Comparison of ENCODE assay signal across 28 mouse cellular contexts in genomic region chr13:24272740-24273377, GRCm38 (mm10). TPM values are rescaled to one million over a fixed set of nuclear protein-coding genes. Genes with fewer than 3 reads are reported as not detected.
DNase-seq lines count a peak whose midpoint lies in the region; ATAC-seq and TF ChIP-seq lines count a peak whose summit lies in the region.
"Had no signal": no experiment of that assay in that cellular context is flagged by ENCODE, and none has a peak within 500 bp of the region (broad histone marks: within the 10 kb centered on the region; RNA-seq: fewer than 3 reads in every experiment).

No protein-coding gene starts in this region.

- no peak overlapping the region for H3K9ac ChIP-seq in kidney, embryonic 16.5 days (replicated peaks; ENCODE audit: low read length)
- H3K9ac ChIP-seq in lung, postnatal 0 days (replicated peaks; ENCODE audit: low read depth): no peak overlapping the region
- no peak overlapping the region for H3K9ac ChIP-seq in intestine, postnatal 0 days (ENCODE audit: low read depth, low read length)
- H3K9ac ChIP-seq: forebrain, embryonic 12.5 days; heart, embryonic 12.5 days had no signal

- no peaks in the 10 kb centered on the region for H3K27me3 ChIP-seq in kidney, embryonic 16.5 days (ENCODE audit: insufficient read depth, low read length)
- H3K27me3 ChIP-seq in kidney, adult 2 months (replicated peaks; ENCODE audit: control insufficient read depth, insufficient read depth, low read length): no peaks in the 10 kb centered on the region
- no peaks in the 10 kb centered on the region for H3K27me3 ChIP-seq in lung, postnatal 0 days (replicated peaks; ENCODE audit: insufficient read depth, low read length)
- no peaks in the 10 kb centered on the region for H3K27me3 ChIP-seq in intestine, postnatal 0 days (replicated peaks; ENCODE audit: control insufficient read depth, insufficient read depth, low read length)
- H3K27me3 ChIP-seq: CH12.LX; forebrain, embryonic 12.5 days had no signal

- H3K27ac ChIP-seq in kidney, embryonic 16.5 days (ENCODE audit: low read length): peak overlapping the region; percentile 71
- no peak overlapping the region for H3K27ac ChIP-seq in kidney, adult 2 months (ENCODE audit: insufficient read depth, low read depth, low read length)
- peak overlapping the region; percentile 81 for H3K27ac ChIP-seq in lung, postnatal 0 days (ENCODE audit: low read length)
- no peak overlapping the region for H3K27ac ChIP-seq in intestine, postnatal 0 days (ENCODE audit: low read depth, low read length)
- H3K27ac ChIP-seq: forebrain, embryonic 12.5 days; hindbrain, embryonic 10.5 days; left cerebral cortex, adult 2 months; midbrain, embryonic 10.5 days had no signal

- no peaks in the 10 kb centered on the region for H3K9me3 ChIP-seq in kidney, embryonic 16.5 days (ENCODE audit: low read length)
- H3K9me3 ChIP-seq in lung, postnatal 0 days (ENCODE audit: low read length): no peaks in the 10 kb centered on the region
- H3K9me3 ChIP-seq in intestine, postnatal 0 days (ENCODE audit: control insufficient read depth): no peaks in the 10 kb centered on the region
- H3K9me3 ChIP-seq: forebrain, embryonic 12.5 days; heart, embryonic 12.5 days; hindbrain, embryonic 10.5 days; midbrain, embryonic 10.5 days had no signal

- no peak overlapping the region for H3K4me2 ChIP-seq in kidney, embryonic 16.5 days (replicated peaks; ENCODE audit: low read depth, low read length)
- 0 out of 2 replicates have a peak overlapping the region, but pooled peaks have one; percentile 11 for H3K4me2 ChIP-seq in lung, postnatal 0 days (replicated peaks; ENCODE audit: low read depth, low read length)
- 0 out of 2 replicates have a peak overlapping the region, but pooled peaks have one; percentile 4 for H3K4me2 ChIP-seq in intestine, postnatal 0 days (replicated peaks; ENCODE audit: low read depth)
- H3K4me2 ChIP-seq: forebrain, embryonic 12.5 days; heart, embryonic 12.5 days had no signal

- TF ChIP-seq EP300 in lung, postnatal 0 days (IDR thresholded peaks at IDR 0.05): peak; percentile 92

- 0 out of 2 replicates have a peak, but pooled peaks have one; percentile 12 for ATAC-seq in kidney, embryonic 16.5 days (ENCODE audit: low FRiP score, low TSS enrichment)
- peak; percentile 94 for ATAC-seq in lung, postnatal 0 days
- peak; percentile 49; the same call in 1 of the 2 replicates for ATAC-seq in intestine, postnatal 0 days
- no peak for ATAC-seq in inflammation-experienced regulatory T-cells, adult 6 months
- no peak for ATAC-seq in CD4-positive, CD25-positive, alpha-beta regulatory T cell, adult 4 months
- ATAC-seq: activated CD4-positive, CD25-positive, alpha-beta regulatory T cell, adult 4 months; hindbrain, embryonic 16.5 days had no signal

- WGBS in kidney, embryonic 16.5 days: 47% methylated on average over 4 of the region's 4 CpGs
- 74% methylated on average over 4 of the region's 4 CpGs for WGBS in kidney, adult 2 months
- WGBS in lung, postnatal 0 days: 48% methylated on average over 4 of the region's 4 CpGs
- WGBS in intestine, postnatal 0 days: 46% methylated on average over 4 of the region's 4 CpGs

- peaks cover 20% of the 10 kb centered on the region for H3K4me1 ChIP-seq in kidney, embryonic 16.5 days (ENCODE audit: insufficient read depth, low read length)
- peaks cover 9% of the 10 kb centered on the region; the same call in 1 of the 2 replicates for H3K4me1 ChIP-seq in kidney, adult 2 months (ENCODE audit: control insufficient read depth, insufficient read depth, low read length)
- peaks cover 4% of the 10 kb centered on the region; the same call in 1 of the 2 replicates for H3K4me1 ChIP-seq in lung, postnatal 0 days (ENCODE audit: insufficient read depth, low read depth, low read length)
- H3K4me1 ChIP-seq in intestine, postnatal 0 days (replicated peaks; ENCODE audit: control insufficient read depth, insufficient read depth, low read length): no peaks in the 10 kb centered on the region
- H3K4me1 ChIP-seq: heart, embryonic 12.5 days; hindbrain, embryonic 10.5 days; midbrain, embryonic 10.5 days had no signal

- no peak overlapping the region for H3K4me3 ChIP-seq in kidney, embryonic 16.5 days (ENCODE audit: low read length)
- H3K4me3 ChIP-seq in kidney, adult 2 months (ENCODE audit: insufficient read depth, low read depth, low read length): no peak overlapping the region
- H3K4me3 ChIP-seq in lung, postnatal 0 days (ENCODE audit: low read depth, low read length): no peak overlapping the region
- no peak overlapping the region for H3K4me3 ChIP-seq in intestine, postnatal 0 days (ENCODE audit: low read depth, low read length)
- H3K4me3 ChIP-seq: forebrain, embryonic 12.5 days; heart, embryonic 12.5 days; hindbrain, embryonic 10.5 days; left cerebral cortex, adult 2 months; midbrain, embryonic 10.5 days had no signal

- 0 out of 2 replicates have a peak, but pooled peaks cover 7% of the 10 kb centered on the region for H3K36me3 ChIP-seq in kidney, embryonic 16.5 days (ENCODE audit: insufficient read depth, low read length)
- H3K36me3 ChIP-seq in kidney, adult 2 months (ENCODE audit: control insufficient read depth, insufficient read depth, low read length): no peaks in the 10 kb centered on the region; the same call in 1 of the 2 replicates
- no peaks in the 10 kb centered on the region for H3K36me3 ChIP-seq in lung, postnatal 0 days (ENCODE audit: insufficient read depth, low read length)
- H3K36me3 ChIP-seq in intestine, postnatal 0 days (ENCODE audit: control insufficient read depth, insufficient read depth): peaks cover 4% of the 10 kb centered on the region; the same call in 1 of the 2 replicates
- H3K36me3 ChIP-seq: forebrain, embryonic 12.5 days; heart, embryonic 12.5 days; hindbrain, embryonic 10.5 days; midbrain, embryonic 10.5 days had no signal

- TF ChIP-seq POLR2A in kidney, adult 2 months (IDR thresholded peaks at IDR 0.05; ENCODE audit: low read depth, low read length): no peak

- no peak for TF ChIP-seq CTCF in kidney, adult 2 months (conservative IDR thresholded peaks at IDR 0.05; ENCODE audit: insufficient read depth, insufficient read length, low read depth, low read length)
- no peak for TF ChIP-seq CTCF in lung, postnatal 0 days (IDR thresholded peaks at IDR 0.05)
- no peak for TF ChIP-seq CTCF in intestine, postnatal 0 days (IDR thresholded peaks at IDR 0.05; ENCODE audit: low read depth)

- no peak for DNase-seq in kidney, adult 2 months
- peak; percentile 92 for DNase-seq in lung, postnatal 0 days (ENCODE audit: low spot score)
- DNase-seq in lung, postnatal 36 days: no peak
- DNase-seq: adrenal gland, postnatal 10 days; cerebellum, adult 2 months; cerebellum, postnatal 25 days; gastrocnemius, postnatal 25 days; heart, adult 18-20 months; heart, postnatal 10 days; kidney, adult 8-10 months; kidney, postnatal 4 days; layer of hippocampus, adult 9-11 months; left cerebral cortex, postnatal 4 days; right cerebral cortex, adult 18-20 months; right cerebral cortex, postnatal 4 days; thymus, postnatal 25 days had no signal

RNA-seq across cellular contexts. Expression of gene Carmil1, which starts 7.7 kb away (rescaled TPM):
- 52.5 and 60.2 TPM in 2 replicates for polyA plus RNA-seq in kidney, embryonic 16.5 days (2015; fragmentation: Nextera tagmentation; extraction: Ambion mirVana)
- polyA plus RNA-seq in kidney, adult 2 months (2012; rRNA removed): 6.9 and 7.7 TPM in 2 replicates
- 46.1 and 47.5 TPM in 2 replicates for polyA plus RNA-seq in lung, postnatal 0 days (2015; fragmentation: Nextera tagmentation; extraction: Ambion mirVana)
- polyA plus RNA-seq in intestine, postnatal 0 days (2015; fragmentation: Nextera tagmentation; extraction: Ambion mirVana): 25.6 and 25.9 TPM in 2 replicates
- 1 to 10 TPM in 2 of 3 experiments, under 1 TPM in 1; 0.24 to 2.4 (median 1.4) TPM for polyA plus RNA-seq in inflammation-experienced regulatory T-cells, adult 6 months (2017; shearing (Covaris generic))
- 1 to 10 TPM in 1 of 2 experiments, under 1 TPM in 1; 0.55 to 1.3 TPM for polyA plus RNA-seq in CD4-positive, CD25-positive, alpha-beta regulatory T cell, adult 4 months (2017; shearing (Covaris generic))

RNA-seq across cellular contexts. Expression of gene Cmah, which starts 54.3 kb away (rescaled TPM):
- 0.79 and 1.2 TPM in 2 replicates for polyA plus RNA-seq in kidney, embryonic 16.5 days (2015; fragmentation: Nextera tagmentation; extraction: Ambion mirVana)
- polyA plus RNA-seq in kidney, adult 2 months (2012; rRNA removed): 7.9 and 8.3 TPM in 2 replicates
- polyA plus RNA-seq in lung, postnatal 0 days (2015; fragmentation: Nextera tagmentation; extraction: Ambion mirVana): 0.61 and 0.74 TPM in 2 replicates
- 0.60 and 1.4 TPM in 2 replicates for polyA plus RNA-seq in intestine, postnatal 0 days (2015; fragmentation: Nextera tagmentation; extraction: Ambion mirVana)
- 10 to 100 TPM; 40.0 to 52.4 (median 42.9) TPM for polyA plus RNA-seq in inflammation-experienced regulatory T-cells, adult 6 months (2017; shearing (Covaris generic))
- 10 to 100 TPM; 49.8 to 61.7 TPM for polyA plus RNA-seq in CD4-positive, CD25-positive, alpha-beta regulatory T cell, adult 4 months (2017; shearing (Covaris generic))

Comparison
In these comparisons a context has a peak if more than half of its experiments do, and no peak if none do; other contexts are left out.
1. H3K27ac ChIP-seq: peak in kidney, embryonic 16.5 days (single experiment) and lung, postnatal 0 days (single experiment); none in kidney, adult 2 months (single experiment) and intestine, postnatal 0 days (single experiment).
2. ATAC-seq: peak in kidney, embryonic 16.5 days (single experiment), lung, postnatal 0 days (single experiment) and intestine, postnatal 0 days (single experiment); none in inflammation-experienced regulatory T-cells, adult 6 months (single experiment) and CD4-positive, CD25-positive, alpha-beta regulatory T cell, adult 4 months (single experiment).